Mouse (Mus musculus) ES-Bruce4 (cell line): ENCODE results near the gene Ip6k1.

ENCODE experiments used
- CTCF ChIP-seq: IDR thresholded peaks from one replicate; pipeline ENCODE4 v1.8.1; 2011; ENCODE audit warnings: low read depth, low read length
- EP300 ChIP-seq: IDR thresholded peaks from 2 replicates; pipeline ENCODE4 v1.6.1; 2011; ENCODE audit warnings: low read depth, low read length; ENCODE audit not compliant: insufficient read depth
- POLR2A ChIP-seq: IDR thresholded peaks from one replicate; pipeline ENCODE4 v1.8.1; 2011; ENCODE audit warnings: low read length; ENCODE audit not compliant: insufficient read depth

GRCm38 (mm10) chr9:108094184-108094941 lies 92.1 kb downstream of the Ip6k1 start, which contains the start of gene Apeh:
- TF ChIP-seq POLR2A (peak; percentile 16), CTCF (no peak), EP300 (no peak)
